Mouse (Mus musculus) heart, embryonic 15.5 days (tissue): ENCODE data around the gene Cphx3. TPM values are rescaled to one million over a fixed set of nuclear protein-coding genes. Genes with fewer than 3 reads are reported as not detected.
"Not testable (repeated sequence)": the region's sequence is repeated elsewhere in the genome, so short reads cannot be mapped to it uniquely, and the experiment has no call there.

Source experiments
- ATAC-seq: fragments of 200-750 bp; cut with Nextera tagmentation; replicated peaks from 2 replicates; pipeline ENCODE4 v1.8.0; 2017; ENCODE audit warnings: low read depth, moderate TSS enrichment; ENCODE audit not compliant: insufficient number of reproducible peaks, insufficient read depth, low FRiP score
- H3K27ac ChIP-seq: fragments of 300-500 bp; sonication (generic); 2 replicates; pipeline ENCODE4 v1.5.1; 2015; ENCODE audit warnings: mild to moderate bottlenecking, inconsistent platforms
- H3K27me3 ChIP-seq: fragments of 300-500 bp; sonication (generic); 2 replicates; pipeline ENCODE4 v1.6.1; 2015; ENCODE audit warnings: inconsistent platforms
- H3K36me3 ChIP-seq: fragments of 300-500 bp; sonication (generic); 2 replicates; pipeline ENCODE4 v1.6.1; 2015; ENCODE audit warnings: mild to moderate bottlenecking, inconsistent platforms
- H3K4me1 ChIP-seq: fragments of 300-500 bp; sonication (generic); replicated peaks from 2 replicates; pipeline ENCODE4 v1.6.1; 2015; ENCODE audit warnings: inconsistent platforms
- H3K4me2 ChIP-seq: fragments of 300-500 bp; sonication (generic); 2 replicates; pipeline ENCODE4 v1.6.1; 2015; ENCODE audit warnings: inconsistent platforms, mild to moderate bottlenecking, moderate library complexity
- H3K4me3 ChIP-seq: fragments of 300-500 bp; sonication (generic); 2 replicates; pipeline ENCODE4 v1.5.1; 2015; ENCODE audit warnings: mild to moderate bottlenecking, inconsistent platforms
- H3K9ac ChIP-seq: fragments of 300-500 bp; sonication (generic); 2 replicates; pipeline ENCODE4 v1.6.1; 2015; ENCODE audit warnings: mild to moderate bottlenecking, inconsistent platforms
- H3K9me3 ChIP-seq: fragments of 300-500 bp; sonication (generic); replicated peaks from 2 replicates; pipeline ENCODE4 v1.6.1; 2016; ENCODE audit warnings: inconsistent platforms
- WGBS: fragments of 180-500 bp; shearing (Covaris S2); methylation state at CpG from one replicate; pipeline ENCODE4 v1.1.7; 2015; ENCODE audit warnings: mixed read lengths; 5-methylcytosine and 5-hydroxymethylcytosine counted together
- polyA plus RNA-seq: library from polyadenylated mRNA; unstranded; fragments of >200 nt; fragmentation: Nextera tagmentation; extraction: Ambion mirVana; gene quantifications from 2 replicates; pipeline ENCODE4 v1.2.1, GENCODE M21; 2015

Gene Cphx3
- polyA plus RNA-seq, result not detected in 2 replicates

DNA sequence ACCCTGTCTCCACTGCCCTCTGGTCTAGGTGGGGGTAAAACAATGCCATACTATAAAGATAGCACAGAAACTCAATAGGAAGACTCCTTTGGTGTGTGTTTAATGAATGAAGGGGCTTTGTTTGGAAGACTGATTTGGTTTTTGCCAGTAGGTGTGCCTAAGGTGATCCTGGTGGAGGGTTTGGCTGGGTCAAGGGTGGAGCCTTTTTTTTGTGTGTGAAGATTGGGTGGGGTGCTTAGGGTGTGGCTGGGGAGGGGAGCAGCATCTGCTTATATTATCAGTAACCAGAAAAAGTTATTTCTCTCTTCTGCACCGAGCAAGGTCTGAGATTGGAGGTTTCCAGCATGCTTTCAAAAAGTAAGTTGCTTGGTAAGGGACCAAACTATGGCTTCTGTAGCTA, at the start of gene Cphx3:
Cphx3 (plus strand) TSS at position 301 of the 400 bp plus-strand sequence.
- H3K36me3 ChIP-seq, H3K4me3 ChIP-seq, H3K4me2 ChIP-seq, H3K4me1 ChIP-seq, H3K27ac ChIP-seq, H3K9me3 ChIP-seq, ATAC-seq, H3K9ac ChIP-seq, H3K27me3 ChIP-seq: not testable (repeated sequence)
- no CpG with 5 or more reads among the region's 1 CpGs for WGBS

GRCm38 (mm10) chr14:26034364-26034763, 47.7 kb upstream of the Cphx3 start:
- not testable (repeated sequence) for H3K4me1 ChIP-seq, H3K4me3 ChIP-seq, H3K27me3 ChIP-seq, H3K27ac ChIP-seq, H3K9me3 ChIP-seq, H3K4me2 ChIP-seq, H3K9ac ChIP-seq, H3K36me3 ChIP-seq
- no CpG with 5 or more reads among the region's 3 CpGs for WGBS
- peak; percentile 55; the same call in 1 of the 2 replicates for ATAC-seq

DNA sequence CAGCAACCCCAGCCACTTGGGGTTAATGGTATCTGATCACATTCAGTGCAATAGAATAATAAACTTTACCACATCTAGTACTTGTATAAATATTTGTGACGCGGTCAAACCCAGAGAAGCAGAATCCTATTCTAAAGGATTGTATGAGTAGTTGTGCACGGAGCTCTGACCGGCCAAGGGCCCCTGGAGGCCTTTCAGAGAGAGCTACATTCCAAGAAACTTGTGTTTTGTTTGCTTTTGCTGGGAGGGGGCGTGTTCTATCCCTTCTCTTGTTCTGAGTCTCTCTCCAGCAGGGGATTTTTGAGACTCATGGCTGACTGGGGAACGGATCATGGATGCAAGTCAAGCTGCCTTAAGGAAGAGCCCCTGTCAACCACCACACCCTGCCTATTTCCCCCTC, 46.7 kb upstream of the Cphx3 start:
- not testable (repeated sequence) for H3K9me3 ChIP-seq, H3K27ac ChIP-seq, H3K27me3 ChIP-seq, H3K4me3 ChIP-seq, H3K36me3 ChIP-seq, H3K9ac ChIP-seq, ATAC-seq, H3K4me2 ChIP-seq, H3K4me1 ChIP-seq
- no CpG with 5 or more reads among the region's 6 CpGs for whole genome bisulfite sequencing

GRCm38 (mm10) chr14:26042611-26043010, 39.5 kb upstream of the Cphx3 start, which contains the start of gene Gm9780:
Gm9780 (minus strand) TSS chr14:26042711.
- H3K36me3 ChIP-seq, ATAC-seq, H3K4me3 ChIP-seq, H3K4me1 ChIP-seq, H3K4me2 ChIP-seq, H3K9me3 ChIP-seq, H3K27ac ChIP-seq, H3K9ac ChIP-seq, H3K27me3 ChIP-seq: not testable (repeated sequence)
- WGBS, result no CpG with 5 or more reads among the region's 26 CpGs

DNA sequence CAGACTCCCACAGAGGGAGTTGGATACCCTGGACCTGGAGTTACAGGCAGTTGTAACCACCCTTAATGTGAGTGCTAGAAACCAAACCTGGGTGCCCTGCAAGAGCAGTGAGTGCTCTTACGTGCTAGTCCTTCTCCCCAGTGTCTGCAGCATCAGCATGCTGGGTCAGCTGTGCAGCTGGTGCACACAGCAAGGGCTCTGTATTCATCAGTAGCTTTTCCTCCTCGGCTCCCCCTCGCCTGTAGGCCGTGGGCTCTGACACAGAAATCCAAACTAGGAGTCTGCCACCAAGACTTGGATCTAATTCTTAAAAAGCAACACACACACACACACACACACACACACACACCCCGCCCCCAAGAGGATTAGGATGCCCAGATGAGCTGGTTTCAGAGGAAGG, 37.1 kb upstream of the Cphx3 start:
- H3K9me3 ChIP-seq, H3K27me3 ChIP-seq, H3K4me1 ChIP-seq, H3K27ac ChIP-seq, H3K9ac ChIP-seq, H3K4me3 ChIP-seq, ATAC-seq, H3K36me3 ChIP-seq, H3K4me2 ChIP-seq: not testable (repeated sequence)
- WGBS, result no CpG with 5 or more reads among the region's 5 CpGs

GRCm38 (mm10) chr14:26047026-26047425, 35.1 kb upstream of the Cphx3 start:
- no CpG with 5 or more reads among the region's 8 CpGs for WGBS
- not testable (repeated sequence) for H3K27ac ChIP-seq, H3K9ac ChIP-seq, H3K36me3 ChIP-seq, H3K4me1 ChIP-seq, H3K4me2 ChIP-seq, H3K9me3 ChIP-seq, H3K4me3 ChIP-seq, H3K27me3 ChIP-seq, ATAC-seq

DNA sequence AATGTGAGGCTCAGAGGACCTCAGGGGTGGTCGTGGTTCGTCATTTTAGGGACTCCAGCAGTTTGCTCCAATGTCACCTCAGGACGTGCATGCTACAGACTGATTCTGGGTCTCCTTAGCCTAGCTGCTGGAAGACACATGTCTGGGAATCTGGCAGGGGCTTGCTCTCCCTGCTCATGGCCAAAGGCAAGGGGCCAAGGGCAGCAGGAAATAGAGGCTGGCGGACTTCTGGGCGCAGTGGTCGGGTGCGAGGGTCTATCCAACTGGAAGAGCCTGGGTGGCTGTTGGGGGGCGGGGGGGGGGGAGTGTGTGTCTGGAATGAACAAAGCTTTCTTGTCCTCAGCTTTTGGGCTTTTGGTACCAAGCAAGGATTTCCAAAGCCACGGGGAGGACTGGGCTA, 33.3 kb upstream of the Cphx3 start:
- not testable (repeated sequence) for H3K4me1 ChIP-seq, H3K27ac ChIP-seq, H3K4me3 ChIP-seq, H3K36me3 ChIP-seq, ATAC-seq, H3K4me2 ChIP-seq, H3K9ac ChIP-seq, H3K9me3 ChIP-seq, H3K27me3 ChIP-seq
- WGBS, result no CpG with 5 or more reads among the region's 9 CpGs

- H3K27ac ChIP-seq, ATAC-seq, H3K4me3 ChIP-seq, H3K4me1 ChIP-seq, H3K27me3 ChIP-seq, H3K36me3 ChIP-seq, H3K9ac ChIP-seq, H3K9me3 ChIP-seq, H3K4me2 ChIP-seq: not testable (repeated sequence)
- WGBS, result no CpG with 5 or more reads among the region's 3 CpGs
Measured at GRCm38 (mm10) chr14:26058184-26058583, 23.9 kb upstream of the Cphx3 start.

DNA sequence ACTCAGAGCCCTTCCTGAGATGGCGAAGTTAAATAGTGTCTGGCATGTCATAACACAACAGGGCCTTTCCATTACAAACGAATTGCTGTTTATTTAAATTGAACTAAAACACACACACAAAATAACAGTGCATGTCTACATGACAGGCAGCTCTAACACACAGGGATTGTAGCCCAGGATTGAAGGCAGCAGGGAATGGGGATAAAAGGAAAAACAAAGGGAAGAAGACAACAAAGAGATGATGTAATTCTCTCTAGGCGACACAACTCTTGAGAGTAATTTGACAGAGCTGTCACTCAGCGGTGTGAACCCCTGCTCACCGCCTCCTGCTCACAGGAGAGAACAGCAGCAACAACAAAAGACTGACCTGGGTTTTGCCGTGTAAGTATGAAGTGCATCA, 22.7 kb upstream of the Cphx3 start:
- not testable (repeated sequence) for H3K36me3 ChIP-seq, H3K9me3 ChIP-seq, H3K9ac ChIP-seq, H3K4me3 ChIP-seq, H3K4me1 ChIP-seq, ATAC-seq, H3K27me3 ChIP-seq, H3K27ac ChIP-seq, H3K4me2 ChIP-seq
- WGBS, result no CpG with 5 or more reads among the region's 6 CpGs

DNA sequence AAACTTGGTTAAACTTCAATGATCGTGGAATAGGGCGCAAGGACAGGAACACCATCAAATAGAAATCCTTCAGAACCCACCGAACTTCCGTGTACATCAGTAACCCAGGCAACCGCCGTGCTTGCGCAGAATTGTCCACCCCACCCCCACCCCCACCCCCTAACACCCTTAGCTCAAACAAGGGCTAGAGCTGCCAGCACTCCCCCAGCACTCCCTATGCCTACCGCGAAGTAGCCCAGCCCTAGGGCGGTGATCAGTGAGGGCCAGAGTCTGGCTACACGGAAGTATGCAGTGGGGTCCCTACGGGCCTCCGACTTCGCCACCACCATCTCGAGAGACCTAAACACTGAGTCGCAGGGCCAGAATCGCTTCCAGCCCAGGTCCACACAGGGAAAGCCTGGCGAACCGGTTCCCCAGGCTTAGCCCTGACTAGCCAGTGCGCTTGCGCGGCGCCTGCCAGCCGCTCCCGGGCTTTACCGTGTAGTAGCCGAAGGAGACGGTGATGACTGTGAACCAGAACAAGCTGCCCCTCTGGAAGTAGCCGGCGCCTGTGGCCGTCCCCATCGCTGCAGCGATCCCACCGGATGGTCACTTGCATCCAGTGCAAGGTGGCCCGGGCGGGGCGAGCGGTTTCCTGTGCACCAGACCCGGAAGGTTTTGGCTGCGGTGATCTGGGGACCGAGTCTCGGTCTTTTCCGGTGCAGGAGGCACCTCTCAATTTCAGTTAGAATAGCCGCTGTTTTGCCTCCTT, 15.3 kb upstream of the Cphx3 start:
- H3K27ac ChIP-seq, H3K9ac ChIP-seq, H3K4me2 ChIP-seq, H3K27me3 ChIP-seq, H3K9me3 ChIP-seq, H3K4me1 ChIP-seq, H3K4me3 ChIP-seq, ATAC-seq, H3K36me3 ChIP-seq: not testable (repeated sequence)
- WGBS, result no CpG with 5 or more reads among the region's 44 CpGs

DNA sequence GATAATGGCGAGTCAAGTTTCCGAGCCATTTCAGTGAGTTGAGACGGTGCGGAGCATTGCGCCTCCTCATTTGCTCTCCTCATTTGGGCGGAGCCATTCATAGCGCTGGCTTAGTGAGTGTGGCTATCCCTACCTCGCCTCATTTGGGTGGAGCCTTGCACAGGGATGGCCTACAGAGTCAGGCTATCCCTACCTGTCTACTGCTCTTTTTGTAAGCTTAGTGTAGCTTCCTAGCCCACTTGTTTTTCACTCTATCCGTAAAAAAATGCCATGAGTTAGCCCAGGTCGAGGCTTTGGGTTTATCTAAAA, 14.8 kb upstream of the Cphx3 start, which contains the start of gene Tmem254c:
Tmem254c (minus strand) TSS at position 31 of the 309 bp plus-strand sequence.
- not testable (repeated sequence) for H3K4me2 ChIP-seq, ATAC-seq, H3K27ac ChIP-seq, H3K9me3 ChIP-seq, H3K36me3 ChIP-seq, H3K4me1 ChIP-seq, H3K9ac ChIP-seq, H3K27me3 ChIP-seq, H3K4me3 ChIP-seq
- WGBS, result no CpG with 5 or more reads among the region's 10 CpGs

GRCm38 (mm10) chr14:26076620-26077390, 5.3 kb upstream of the Cphx3 start:
- H3K4me1 ChIP-seq, H3K27ac ChIP-seq, H3K4me3 ChIP-seq, H3K36me3 ChIP-seq, H3K9ac ChIP-seq, H3K4me2 ChIP-seq, ATAC-seq, H3K27me3 ChIP-seq, H3K9me3 ChIP-seq: not testable (repeated sequence)
- WGBS, result no CpG with 5 or more reads among the region's 5 CpGs
